Mouse (Mus musculus) hindbrain, embryonic 16.5 days (tissue): ENCODE measurements around the gene Zpld1. TPM values are rescaled to one million over a fixed set of nuclear protein-coding genes. Genes with fewer than 3 reads are reported as not detected.
A peak's percentile ranks its signal among the peaks of the same experiment; 100 is the strongest.

Experiments used
- ATAC-seq: fragments of 200-750 bp; cut with Nextera tagmentation; 2 replicates; pipeline ENCODE4 v1.8.0; 2017; ENCODE audit warnings: moderate TSS enrichment, moderate library complexity
- H3K27ac ChIP-seq: fragments of 300-500 bp; sonication (generic); 2 replicates; pipeline ENCODE4 v1.5.1; 2014; ENCODE audit warnings: low read depth, mild to moderate bottlenecking, control low read depth, low read length, moderate library complexity
- H3K27me3 ChIP-seq: fragments of 300-500 bp; sonication (generic); replicated peaks from 2 replicates; pipeline ENCODE4 v1.6.1; 2014; ENCODE audit warnings: low read length; ENCODE audit not compliant: control insufficient read depth, insufficient read depth
- H3K36me3 ChIP-seq: fragments of 300-500 bp; sonication (generic); 2 replicates; pipeline ENCODE4 v1.6.1; 2014; ENCODE audit warnings: mild to moderate bottlenecking, low read length, moderate library complexity, mixed read lengths; ENCODE audit not compliant: control insufficient read depth, insufficient read depth
- H3K4me1 ChIP-seq: fragments of 300-500 bp; sonication (generic); 2 replicates; pipeline ENCODE4 v1.6.1; 2014; ENCODE audit warnings: low read depth, low read length; ENCODE audit not compliant: control insufficient read depth, insufficient read depth
- H3K4me2 ChIP-seq: fragments of 300-500 bp; sonication (generic); 2 replicates; pipeline ENCODE4 v1.6.1; 2014; ENCODE audit warnings: mild to moderate bottlenecking, low read length, control low read depth, moderate library complexity
- H3K4me3 ChIP-seq: fragments of 300-500 bp; sonication (generic); 2 replicates; pipeline ENCODE4 v1.5.1; 2014; ENCODE audit warnings: mild to moderate bottlenecking, low read length, control low read depth, moderate library complexity
- H3K9ac ChIP-seq: fragments of 300-500 bp; sonication (generic); 2 replicates; pipeline ENCODE4 v1.6.1; 2014; ENCODE audit warnings: low read depth, mild to moderate bottlenecking, control low read depth, low read length, moderate library complexity
- H3K9me3 ChIP-seq: fragments of 300-500 bp; sonication (generic); 2 replicates; pipeline ENCODE4 v1.6.1; 2014; ENCODE audit warnings: mild to moderate bottlenecking, low read length, moderate library complexity; ENCODE audit not compliant: control insufficient read depth
- WGBS: fragments of 180-500 bp; shearing (Covaris S2); extraction: QIAGEN DNeasy Blood & Tissue Kit; methylation state at CpG from one replicate; pipeline ENCODE4 v1.1.7; 2014; 5-methylcytosine and 5-hydroxymethylcytosine counted together
- polyA plus RNA-seq: library from polyadenylated mRNA; unstranded; fragments of >200 nt; fragmentation: Nextera tagmentation; extraction: Ambion mirVana; gene quantifications from 2 replicates; pipeline ENCODE4 v1.2.1, GENCODE M21; 2015

Zpld1 gene
- polyA plus RNA-seq = 0.58 and 0.59 TPM in 2 replicates

GRCm38 (mm10) chr16:55297886-55298285 is at the start of gene Zpld1:
Gene Zpld1, minus strand, starts transcription at chr16:55297986.
- no peak within 1 kb of the TSS for H3K27ac ChIP-seq
- 94% methylated on average over 2 of the region's 2 CpGs for WGBS
- ATAC-seq = no peak
- no peaks in the 10 kb centered on the region for H3K27me3 ChIP-seq
- H3K4me3 ChIP-seq = no peak within 1 kb of the TSS
- H3K4me2 ChIP-seq = no peak within 1 kb of the TSS
- H3K9ac ChIP-seq = no peak within 1 kb of the TSS
- no peaks in the 10 kb centered on the region for H3K4me1 ChIP-seq
- H3K36me3 ChIP-seq = no peaks in the 10 kb centered on the region
- H3K9me3 ChIP-seq = no peaks in the 10 kb centered on the region

GRCm38 (mm10) chr16:55345644-55346043 is 47.9 kb upstream of the Zpld1 start:
- ATAC-seq = no peak
- no peaks in the 10 kb centered on the region for H3K36me3 ChIP-seq
- no peaks in the 10 kb centered on the region for H3K4me1 ChIP-seq

GRCm38 (mm10) chr16:55321542-55322514 is 24.0 kb upstream of the Zpld1 start:
- WGBS = 38% methylated on average over 7 of the region's 8 CpGs
- no peak overlapping the region for H3K27ac ChIP-seq

More at GRCm38 (mm10) chr16:55345644-55346043, 47.9 kb upstream of the Zpld1 start:
- no peak overlapping the region for H3K27ac ChIP-seq
- no peaks in the 10 kb centered on the region for H3K27me3 ChIP-seq
- no peak overlapping the region for H3K9ac ChIP-seq
- H3K9me3 ChIP-seq = peaks cover under 1% of the 10 kb centered on the region; the same call in 1 of the 2 replicates
- H3K4me3 ChIP-seq = no peak overlapping the region
- 72% methylated on average over 3 of the region's 3 CpGs for WGBS
- H3K4me2 ChIP-seq = no peak overlapping the region

GRCm38 (mm10) chr16:55316996-55317395 is 19.2 kb upstream of the Zpld1 start:
- no peak overlapping the region for H3K4me2 ChIP-seq
- no peak overlapping the region for H3K27ac ChIP-seq
- ATAC-seq = no peak
- H3K36me3 ChIP-seq = no peaks in the 10 kb centered on the region
- no peak overlapping the region for H3K9ac ChIP-seq
- H3K4me3 ChIP-seq = no peak overlapping the region
- H3K4me1 ChIP-seq = no peaks in the 10 kb centered on the region
- H3K9me3 ChIP-seq = no peaks in the 10 kb centered on the region
- no peaks in the 10 kb centered on the region for H3K27me3 ChIP-seq

More at GRCm38 (mm10) chr16:55321542-55322514, 24.0 kb upstream of the Zpld1 start:
- Histone ChIP-seq H3K27me3 (no peaks in the 10 kb centered on the region), H3K4me2 (no peak overlapping the region), H3K4me1 (no peaks in the 10 kb centered on the region), H3K36me3 (no peaks in the 10 kb centered on the region), H3K9ac (no peak overlapping the region), H3K9me3 (no peaks in the 10 kb centered on the region), H3K4me3 (no peak overlapping the region)
- ATAC-seq = peak; percentile 94

- Histone ChIP-seq H3K36me3 (no peaks in the 10 kb centered on the region), H3K27ac (no peak overlapping the region), H3K4me1 (no peaks in the 10 kb centered on the region), H3K9me3 (no peaks in the 10 kb centered on the region), H3K4me2 (no peak overlapping the region), H3K4me3 (no peak overlapping the region), H3K27me3 (no peaks in the 10 kb centered on the region), H3K9ac (no peak overlapping the region)
- ATAC-seq = no peak
- 93% methylated on average over 3 of the region's 3 CpGs for WGBS
Measured at GRCm38 (mm10) chr16:55312106-55312505, 14.3 kb upstream of the Zpld1 start.

- H3K4me2 ChIP-seq = no peak overlapping the region
- H3K27ac ChIP-seq = no peak overlapping the region
- H3K4me3 ChIP-seq = no peak overlapping the region
- no peaks in the 10 kb centered on the region for H3K36me3 ChIP-seq
- no peaks in the 10 kb centered on the region for H3K9me3 ChIP-seq
- no peaks in the 10 kb centered on the region for H3K27me3 ChIP-seq
- H3K9ac ChIP-seq = no peak overlapping the region
- H3K4me1 ChIP-seq = no peaks in the 10 kb centered on the region
- WGBS = 92% methylated on average over 2 of the region's 2 CpGs
- no peak for ATAC-seq
Measured at GRCm38 (mm10) chr16:55282696-55283095, 15.1 kb downstream of the Zpld1 start.

- 87% methylated on average over 3 of the region's 3 CpGs for WGBS
- Histone ChIP-seq H3K4me1 (no peaks in the 10 kb centered on the region), H3K27me3 (no peaks in the 10 kb centered on the region), H3K36me3 (no peaks in the 10 kb centered on the region), H3K27ac (no peak overlapping the region), H3K9ac (no peak overlapping the region), H3K4me3 (no peak overlapping the region), H3K9me3 (no peaks in the 10 kb centered on the region), H3K4me2 (no peak overlapping the region)
- ATAC-seq = no peak
Measured at GRCm38 (mm10) chr16:55277447-55277846, 20.3 kb downstream of the Zpld1 start.

- Histone ChIP-seq H3K36me3 (no peaks in the 10 kb centered on the region), H3K27me3 (no peaks in the 10 kb centered on the region), H3K9ac (no peak overlapping the region), H3K9me3 (no peaks in the 10 kb centered on the region), H3K4me1 (no peaks in the 10 kb centered on the region), H3K4me3 (no peak overlapping the region), H3K4me2 (no peak overlapping the region), H3K27ac (no peak overlapping the region)
- 15% methylated on average over 4 of the region's 4 CpGs for WGBS
- no peak for ATAC-seq
Measured at GRCm38 (mm10) chr16:55265281-55265680, 32.5 kb downstream of the Zpld1 start.

GRCm38 (mm10) chr16:55260862-55261574 is 36.8 kb downstream of the Zpld1 start:
- ATAC-seq = no peak

More at GRCm38 (mm10) chr16:55260862-55261574, 36.8 kb downstream of the Zpld1 start:
- no peaks in the 10 kb centered on the region for H3K27me3 ChIP-seq
- H3K27ac ChIP-seq = no peak overlapping the region
- H3K9ac ChIP-seq = no peak overlapping the region
- no peaks in the 10 kb centered on the region for H3K4me1 ChIP-seq
- H3K36me3 ChIP-seq = no peaks in the 10 kb centered on the region
- H3K9me3 ChIP-seq = no peaks in the 10 kb centered on the region
- H3K4me2 ChIP-seq = no peak overlapping the region
- 63% methylated on average over 7 of the region's 7 CpGs for WGBS
- no peak overlapping the region for H3K4me3 ChIP-seq
